Mouse (Mus musculus) olfactory bulb, adult 2 months (tissue): ENCODE measurements around the gene Tnni2.

ENCODE experiments used
- CTCF ChIP-seq: fragments of 200-500 bp; IDR thresholded peaks from 2 replicates; pipeline ENCODE4 v1.5.1; 2012; ENCODE audit warnings: low read depth, mild to moderate bottlenecking, low read length, moderate library complexity; ENCODE audit not compliant: insufficient read depth
- POLR2A ChIP-seq: fragments of 200-500 bp; IDR thresholded peaks from 2 replicates; pipeline ENCODE4 v1.6.1; 2012; ENCODE audit warnings: mild to moderate bottlenecking, low read depth, low read length, moderate library complexity; ENCODE audit not compliant: insufficient read depth

GRCm38 (mm10) chr7:142471884-142472570 is 30.4 kb downstream of the Tnni2 start:
- no peak for TF ChIP-seq CTCF
- TF ChIP-seq POLR2A: no peak
